ENCODE assay signal across 10 mouse cellular contexts in genomic region chr10:117094504-117095329, GRCm38 (mm10). TPM values are rescaled to one million over a fixed set of nuclear protein-coding genes. Genes with fewer than 3 reads are reported as not detected.
DNase-seq lines count a peak whose midpoint lies in the region; ATAC-seq and TF ChIP-seq lines count a peak whose summit lies in the region.
"Had no signal": no experiment of that assay in that cellular context is flagged by ENCODE, and none has a peak within 500 bp of the region (broad histone marks: within the 10 kb centered on the region; RNA-seq: fewer than 3 reads in every experiment).

No protein-coding gene starts in this region.

- TF ChIP-seq CTCF in intestine, postnatal 0 days (IDR thresholded peaks at IDR 0.05; ENCODE audit: low read depth), result no peak

- H3K27me3 ChIP-seq in intestine, embryonic 14.5 days (replicated peaks; ENCODE audit: control insufficient read depth, insufficient read depth, low read length), result no peaks in the 10 kb centered on the region
- no peaks in the 10 kb centered on the region for H3K27me3 ChIP-seq in intestine, postnatal 0 days (replicated peaks; ENCODE audit: control insufficient read depth, insufficient read depth, low read length)
- no peaks in the 10 kb centered on the region for H3K27me3 ChIP-seq in embryonic facial prominence, embryonic 11.5 days (ENCODE audit: control insufficient read depth, insufficient read depth, low read length)
- H3K27me3 ChIP-seq in heart, embryonic 12.5 days (replicated peaks), result no peaks in the 10 kb centered on the region

- peak overlapping the region; percentile 57; the same call in 1 of the 2 replicates for H3K27ac ChIP-seq in intestine, embryonic 14.5 days (ENCODE audit: low read depth)
- H3K27ac ChIP-seq in intestine, postnatal 0 days (ENCODE audit: low read depth, low read length), result no peak overlapping the region
- H3K27ac ChIP-seq in embryonic facial prominence, embryonic 11.5 days (replicated peaks; ENCODE audit: low read depth, low read length), result 0 out of 2 replicates have a peak overlapping the region, but pooled peaks have one; percentile 28
- H3K27ac ChIP-seq in heart, embryonic 12.5 days (ENCODE audit: poor library complexity, severe bottlenecking), result peak overlapping the region; percentile 64

- no peak overlapping the region for H3K4me2 ChIP-seq in intestine, embryonic 14.5 days (ENCODE audit: low read length)
- H3K4me2 ChIP-seq in intestine, postnatal 0 days (replicated peaks; ENCODE audit: low read depth), result no peak overlapping the region
- H3K4me2 ChIP-seq in embryonic facial prominence, embryonic 11.5 days (ENCODE audit: low read depth, low read length), result no peak overlapping the region
- H3K4me2 ChIP-seq in heart, embryonic 12.5 days, result peak overlapping the region; percentile 29; the same call in 1 of the 2 replicates

- H3K4me1 ChIP-seq in intestine, embryonic 14.5 days (replicated peaks; ENCODE audit: control insufficient read depth, insufficient read depth, low read length), result peaks cover 11% of the 10 kb centered on the region
- no peaks in the 10 kb centered on the region for H3K4me1 ChIP-seq in intestine, postnatal 0 days (replicated peaks; ENCODE audit: control insufficient read depth, insufficient read depth, low read length)
- H3K4me1 ChIP-seq in embryonic facial prominence, embryonic 11.5 days (ENCODE audit: control insufficient read depth, insufficient read depth, low read length), result no peaks in the 10 kb centered on the region
- peaks cover 29% of the 10 kb centered on the region for H3K4me1 ChIP-seq in heart, embryonic 12.5 days (replicated peaks)

- H3K36me3 ChIP-seq in intestine, embryonic 14.5 days (ENCODE audit: control insufficient read depth, insufficient read depth, low read length), result peaks cover 3% of the 10 kb centered on the region; the same call in 1 of the 2 replicates
- peaks cover 16% of the 10 kb centered on the region for H3K36me3 ChIP-seq in intestine, postnatal 0 days (ENCODE audit: control insufficient read depth, insufficient read depth)
- no peaks in the 10 kb centered on the region; the same call in 1 of the 2 replicates for H3K36me3 ChIP-seq in embryonic facial prominence, embryonic 11.5 days (replicated peaks; ENCODE audit: control insufficient read depth, insufficient read depth, low read depth, low read length)
- H3K36me3 ChIP-seq in heart, embryonic 12.5 days, result peaks cover 31% of the 10 kb centered on the region

- DNase-seq in intestine, embryonic 14.5 days (ENCODE audit: low spot score), result no peak
- DNase-seq in embryonic facial prominence, embryonic 11.5 days (ENCODE audit: low spot score), result peak; percentile 14
- DNase-seq in kidney, postnatal 14 days, result peak; percentile 58
- DNase-seq in lung, postnatal 36 days, result peak; percentile 66
- DNase-seq in telencephalon, adult 2 months (ENCODE audit: low read depth, low spot score), result peak; percentile 23

- no peak overlapping the region for H3K4me3 ChIP-seq in intestine, embryonic 14.5 days (ENCODE audit: low read depth, low read length)
- no peak overlapping the region for H3K4me3 ChIP-seq in intestine, postnatal 0 days (ENCODE audit: low read depth, low read length)
- H3K4me3 ChIP-seq in embryonic facial prominence, embryonic 11.5 days (ENCODE audit: low read depth, low read length), result no peak overlapping the region
- H3K4me3 ChIP-seq in heart, embryonic 12.5 days, result no peak overlapping the region

- H3K9me3 ChIP-seq in intestine, embryonic 14.5 days (ENCODE audit: control insufficient read depth, low read length), result no peaks in the 10 kb centered on the region
- H3K9me3 ChIP-seq in intestine, postnatal 0 days (ENCODE audit: control insufficient read depth), result no peaks in the 10 kb centered on the region
- no peaks in the 10 kb centered on the region for H3K9me3 ChIP-seq in embryonic facial prominence, embryonic 11.5 days (replicated peaks; ENCODE audit: control insufficient read depth, low read length)
- no peaks in the 10 kb centered on the region for H3K9me3 ChIP-seq in heart, embryonic 12.5 days (replicated peaks)

- ATAC-seq in intestine, embryonic 14.5 days (replicated peaks; ENCODE audit: low FRiP score, low TSS enrichment, low read depth), result no peak; the same call in 1 of the 2 replicates
- no peak; the same call in 1 of the 2 replicates for ATAC-seq in intestine, postnatal 0 days
- ATAC-seq in embryonic facial prominence, embryonic 11.5 days (replicated peaks; ENCODE audit: insufficient number of reproducible peaks, low FRiP score, low TSS enrichment, low read depth), result peak; percentile 74
- 0 out of 2 replicates have a peak, but pooled peaks have one; percentile 46 for ATAC-seq in heart, embryonic 12.5 days (ENCODE audit: insufficient number of reproducible peaks, low FRiP score)
- ATAC-seq in erythroblast, adult 5-6 weeks (replicated peaks; ENCODE audit: low FRiP score, poor library complexity, severe bottlenecking), result no peak

- H3K9ac ChIP-seq in intestine, embryonic 14.5 days (ENCODE audit: low read length), result no peak overlapping the region
- H3K9ac ChIP-seq in intestine, postnatal 0 days (ENCODE audit: low read depth, low read length), result no peak overlapping the region
- no peak overlapping the region for H3K9ac ChIP-seq in embryonic facial prominence, embryonic 11.5 days (replicated peaks; ENCODE audit: low read length)
- no peak overlapping the region for H3K9ac ChIP-seq in heart, embryonic 12.5 days

- 39% methylated on average over 15 of the region's 15 CpGs for WGBS in intestine, embryonic 14.5 days
- WGBS in intestine, postnatal 0 days, result 46% methylated on average over 15 of the region's 15 CpGs
- 62% methylated on average over 15 of the region's 15 CpGs for WGBS in embryonic facial prominence, embryonic 11.5 days
- 33% methylated on average over 15 of the region's 15 CpGs for whole genome bisulfite sequencing in heart, embryonic 12.5 days

RNA-seq across cellular contexts. Expression of gene Cct2, which starts 31.1 kb away (rescaled TPM):
- polyA plus RNA-seq in intestine, embryonic 14.5 days (2014; fragmentation: Nextera tagmentation; extraction: Ambion mirVana), result 280 and 295 TPM in 2 replicates
- 112 and 119 TPM in 2 replicates for polyA plus RNA-seq in intestine, postnatal 0 days (2015; fragmentation: Nextera tagmentation; extraction: Ambion mirVana)
- 379 and 384 TPM in 2 replicates for polyA plus RNA-seq in embryonic facial prominence, embryonic 11.5 days (2014; fragmentation: Nextera tagmentation; extraction: Ambion mirVana)
- 171 and 182 TPM in 2 replicates for polyA plus RNA-seq in heart, embryonic 12.5 days (2016; fragmentation: Nextera tagmentation; extraction: Ambion mirVana)
- 144 and 179 TPM in 2 replicates for total RNA-seq in erythroblast, adult 5-6 weeks (2015; ENCODE audit: low replicate concordance)
- total RNA-seq in erythroblast, adult 5-6 weeks (2017; ENCODE audit: low replicate concordance), result 79.9 and 94.5 TPM in 2 replicates

RNA-seq across cellular contexts. Expression of gene Lrrc10, which starts 49.6 kb away (rescaled TPM):
- polyA plus RNA-seq in intestine, embryonic 14.5 days (2014; fragmentation: Nextera tagmentation; extraction: Ambion mirVana), result 0.12 TPM in 1 of 2 replicates, not detected in the other
- polyA plus RNA-seq in intestine, postnatal 0 days (2015; fragmentation: Nextera tagmentation; extraction: Ambion mirVana), result not detected in 2 replicates
- 0.33 TPM in 1 of 2 replicates, not detected in the other for polyA plus RNA-seq in embryonic facial prominence, embryonic 11.5 days (2014; fragmentation: Nextera tagmentation; extraction: Ambion mirVana)
- polyA plus RNA-seq in heart, embryonic 12.5 days (2016; fragmentation: Nextera tagmentation; extraction: Ambion mirVana), result 52.9 and 57.4 TPM in 2 replicates
- total RNA-seq in erythroblast, adult 5-6 weeks (2015; ENCODE audit: low replicate concordance), result not detected in 2 replicates
- total RNA-seq in erythroblast, adult 5-6 weeks (2017; ENCODE audit: low replicate concordance), result not detected in 2 replicates
- total RNA-seq: common myeloid progenitor, adult 5-6 weeks; liver, adult 2 months had no signal
- polyA plus RNA-seq: liver, adult 2 months had no signal

RNA-seq across cellular contexts. Expression of gene Frs2, which starts 53.6 kb away (rescaled TPM):
- 28.0 and 28.9 TPM in 2 replicates for polyA plus RNA-seq in intestine, embryonic 14.5 days (2014; fragmentation: Nextera tagmentation; extraction: Ambion mirVana)
- polyA plus RNA-seq in intestine, postnatal 0 days (2015; fragmentation: Nextera tagmentation; extraction: Ambion mirVana), result 17.9 and 18.5 TPM in 2 replicates
- 25.5 and 28.2 TPM in 2 replicates for polyA plus RNA-seq in embryonic facial prominence, embryonic 11.5 days (2014; fragmentation: Nextera tagmentation; extraction: Ambion mirVana)
- polyA plus RNA-seq in heart, embryonic 12.5 days (2016; fragmentation: Nextera tagmentation; extraction: Ambion mirVana), result 23.4 and 25.0 TPM in 2 replicates
- total RNA-seq in erythroblast, adult 5-6 weeks (2015; ENCODE audit: low replicate concordance), result 23.4 and 34.3 TPM in 2 replicates
- total RNA-seq in erythroblast, adult 5-6 weeks (2017; ENCODE audit: low replicate concordance), result 24.2 and 34.2 TPM in 2 replicates

Comparison
In these comparisons a context has a peak if more than half of its experiments do, and no peak if none do; other contexts are left out.
1. ATAC-seq: peak in embryonic facial prominence, embryonic 11.5 days (single experiment) and heart, embryonic 12.5 days (single experiment); none in intestine, embryonic 14.5 days (single experiment), intestine, postnatal 0 days (single experiment) and erythroblast, adult 5-6 weeks (single experiment).
2. RNA of gene Lrrc10, which starts 49.6 kb away (polyA plus RNA-seq): 52.9 to 57.4 TPM in heart, embryonic 12.5 days; 0.33 TPM in embryonic facial prominence, embryonic 11.5 days, 0.12 TPM in intestine, embryonic 14.5 days and not detected in intestine, postnatal 0 days; every median in the first group is over 10 times any median in the second.